Mouse (Mus musculus): ENCODE results near the gene Ppp1r9a. TPM values are rescaled to one million over a fixed set of nuclear protein-coding genes. Genes with fewer than 3 reads are reported as not detected.

Gene Ppp1r9a
- total and polyA plus RNA-seq, 3 experiments = 1.0 TPM; not detected in 2

GRCm38 (mm10) chr6:4925966-4926687, 23.4 kb downstream of the Ppp1r9a start:
- no peak overlapping the region for H3K4me3 ChIP-seq (replicated peaks in 1 of 3; ENCODE audit: low read depth in 2 of 3, low read length in 2 of 3, poor library complexity in 1 of 3)
- no peak overlapping the region for H3K27ac ChIP-seq (ENCODE audit: insufficient read depth, low read depth)
- peaks cover 0 to 1% of the 10 kb centered on the region in 2 experiments for H3K36me3 ChIP-seq (replicated peaks in 1 of 2; ENCODE audit: control insufficient read depth in 1 of 2, insufficient read depth in 1 of 2, low read length in 1 of 2)
- H3K79me2 ChIP-seq (replicated peaks; ENCODE audit: control insufficient read depth, extremely low read depth, insufficient read depth, poor library complexity, severe bottlenecking) = no peaks in the 10 kb centered on the region
- no peak overlapping the region for H3K9ac ChIP-seq (ENCODE audit: insufficient read depth, low read depth)
- dilution Hi-C loops (cut with MboI; ENCODE audit: extremely low pct_ligation_motif_present, extremely low pct_unique_long_range_greater_than_20kb, low sequenced_read_pairs) = no loop called here
- in situ Hi-C loops (cut with MboI; ENCODE audit: low pct_ligation_motif_present, low pct_unique_long_range_greater_than_20kb, low sequenced_read_pairs) = no loop called here
- no peaks in the 10 kb centered on the region for H3K27me3 ChIP-seq (replicated peaks)
- H3K9me3 ChIP-seq (replicated peaks; ENCODE audit: low read length) = no peaks in the 10 kb centered on the region
- no peak overlapping the region for H3K4me2 ChIP-seq (ENCODE audit: insufficient read depth, low read depth, poor library complexity, severe bottlenecking)
- TF ChIP-seq ZMIZ1 (IDR thresholded peaks at IDR 0.05; ENCODE audit: low read depth, low read length) (no peak), GABPA (IDR thresholded peaks at IDR 0.05; ENCODE audit: insufficient replicate concordance, low read depth, low read length) (no peak), MAX (IDR thresholded peaks at IDR 0.05; ENCODE audit: low read length) (no peak), RCOR1 (conservative IDR thresholded peaks at IDR 0.05; ENCODE audit: low read depth, low read length) (no peak), IRF4 (IDR thresholded peaks at IDR 0.05; ENCODE audit: low read depth, low read length) (no peak), MAFK (IDR thresholded peaks at IDR 0.05; ENCODE audit: insufficient replicate concordance, low read length) (no peak), TCF12 (IDR thresholded peaks at IDR 0.05; ENCODE audit: low read depth, low read length) (no peak)
- no peaks in the 10 kb centered on the region for H3K4me1 ChIP-seq (ENCODE audit: control insufficient read depth in 1 of 2, insufficient read depth in 2 of 2)
- DNase-seq (ENCODE audit: extremely low read depth) = no peak

GRCm38 (mm10) chr6:4930321-4930720, 27.6 kb downstream of the Ppp1r9a start:
- Histone ChIP-seq H3K9ac (ENCODE audit: insufficient read depth, low read depth) (no peak overlapping the region), H3K27me3 (replicated peaks) (no peaks in the 10 kb centered on the region), H3K4me1 (ENCODE audit: control insufficient read depth in 1 of 2, insufficient read depth in 2 of 2) (no peaks in the 10 kb centered on the region), H3K4me2 (ENCODE audit: insufficient read depth, low read depth, poor library complexity, severe bottlenecking) (no peak overlapping the region), H3K9me3 (replicated peaks; ENCODE audit: low read length) (no peaks in the 10 kb centered on the region), H3K79me2 (replicated peaks; ENCODE audit: control insufficient read depth, extremely low read depth, insufficient read depth, poor library complexity, severe bottlenecking) (no peaks in the 10 kb centered on the region), H3K36me3 (replicated peaks in 1 of 2; ENCODE audit: control insufficient read depth in 1 of 2, insufficient read depth in 1 of 2, low read length in 1 of 2) (no peaks in the 10 kb centered on the region), H3K4me3 (replicated peaks in 1 of 3; ENCODE audit: low read depth in 2 of 3, low read length in 2 of 3, poor library complexity in 1 of 3) (no peak overlapping the region), H3K27ac (ENCODE audit: insufficient read depth, low read depth) (no peak overlapping the region)
- dilution Hi-C loops (cut with MboI; ENCODE audit: extremely low pct_ligation_motif_present, extremely low pct_unique_long_range_greater_than_20kb, low sequenced_read_pairs) = no loop called here
- in situ Hi-C loops (cut with MboI; ENCODE audit: low pct_ligation_motif_present, low pct_unique_long_range_greater_than_20kb, low sequenced_read_pairs) = no loop called here
- TF ChIP-seq MYC (IDR thresholded peaks at IDR 0.05; ENCODE audit: low read depth, low read length) = no peak
- no peak for TF ChIP-seq USF1 (IDR thresholded peaks at IDR 0.05; ENCODE audit: low read depth, low read length)
- no peak for TF ChIP-seq HCFC1 (IDR thresholded peaks at IDR 0.05; ENCODE audit: low read depth, low read length)
- TF ChIP-seq ZKSCAN1 (IDR thresholded peaks at IDR 0.05; ENCODE audit: borderline replicate concordance, low read depth, low read length) = no peak
- no peak for TF ChIP-seq PAX5 (IDR thresholded peaks at IDR 0.05; ENCODE audit: low read length)
- TF ChIP-seq ZC3H11A (IDR thresholded peaks at IDR 0.05; ENCODE audit: low read depth, low read length) = no peak
- no peak for TF ChIP-seq RAD21 (IDR thresholded peaks at IDR 0.05; ENCODE audit: low read depth, low read length)
- TF ChIP-seq IRF4 (IDR thresholded peaks at IDR 0.05; ENCODE audit: low read depth, low read length) = no peak
- TF ChIP-seq JUN (IDR thresholded peaks at IDR 0.05; ENCODE audit: insufficient read depth, low read depth, low read length) = no peak
- DNase-seq (ENCODE audit: extremely low read depth) = no peak

All from CH12.LX (cell line).